Mouse (Mus musculus) midbrain, embryonic 15.5 days (tissue): Measurements from ENCODE around the gene Psme2. TPM values are rescaled to one million over a fixed set of nuclear protein-coding genes. Genes with fewer than 3 reads are reported as not detected.

Experiments used
- ATAC-seq: fragments of 200-750 bp; cut with Nextera tagmentation; replicated peaks from 2 replicates; pipeline ENCODE4 v1.8.0; 2017; ENCODE audit warnings: moderate TSS enrichment
- H3K27ac ChIP-seq: fragments of 300-500 bp; sonication (generic); 2 replicates; pipeline ENCODE4 v1.5.1; 2015; ENCODE audit warnings: mild to moderate bottlenecking, inconsistent platforms
- H3K27me3 ChIP-seq: fragments of 300-500 bp; sonication (generic); replicated peaks from 2 replicates; pipeline ENCODE4 v1.6.1; 2015; ENCODE audit warnings: inconsistent platforms
- H3K36me3 ChIP-seq: fragments of 300-500 bp; sonication (generic); replicated peaks from 2 replicates; pipeline ENCODE4 v1.6.1; 2015; ENCODE audit warnings: inconsistent platforms
- H3K4me1 ChIP-seq: fragments of 300-500 bp; sonication (generic); 2 replicates; pipeline ENCODE4 v1.6.1; 2015; ENCODE audit warnings: inconsistent platforms
- H3K4me2 ChIP-seq: fragments of 300-500 bp; sonication (generic); 2 replicates; pipeline ENCODE4 v1.6.1; 2015; ENCODE audit warnings: inconsistent platforms, mild to moderate bottlenecking, moderate library complexity
- H3K4me3 ChIP-seq: fragments of 300-500 bp; sonication (generic); 2 replicates; pipeline ENCODE4 v1.5.1; 2015; ENCODE audit warnings: mild to moderate bottlenecking, inconsistent platforms
- H3K9ac ChIP-seq: fragments of 300-500 bp; sonication (generic); 2 replicates; pipeline ENCODE4 v1.6.1; 2015; ENCODE audit warnings: mild to moderate bottlenecking, inconsistent platforms
- H3K9me3 ChIP-seq: fragments of 300-500 bp; sonication (generic); 2 replicates; pipeline ENCODE4 v1.6.1; 2016; ENCODE audit warnings: inconsistent platforms
- WGBS: fragments of 180-500 bp; shearing (Covaris S2); methylation state at CpG from one replicate; pipeline ENCODE4 v1.1.7; 2015; ENCODE audit warnings: mixed read lengths; 5-methylcytosine and 5-hydroxymethylcytosine counted together
- polyA plus RNA-seq: library from polyadenylated mRNA; unstranded; fragments of >200 nt; fragmentation: Nextera tagmentation; extraction: Ambion mirVana; gene quantifications from 2 replicates; pipeline ENCODE4 v1.2.1, GENCODE M21; 2015

The Psme2 gene
- polyA plus RNA-seq, 1 experiment from 2014 or later, result 184 TPM

DNA sequence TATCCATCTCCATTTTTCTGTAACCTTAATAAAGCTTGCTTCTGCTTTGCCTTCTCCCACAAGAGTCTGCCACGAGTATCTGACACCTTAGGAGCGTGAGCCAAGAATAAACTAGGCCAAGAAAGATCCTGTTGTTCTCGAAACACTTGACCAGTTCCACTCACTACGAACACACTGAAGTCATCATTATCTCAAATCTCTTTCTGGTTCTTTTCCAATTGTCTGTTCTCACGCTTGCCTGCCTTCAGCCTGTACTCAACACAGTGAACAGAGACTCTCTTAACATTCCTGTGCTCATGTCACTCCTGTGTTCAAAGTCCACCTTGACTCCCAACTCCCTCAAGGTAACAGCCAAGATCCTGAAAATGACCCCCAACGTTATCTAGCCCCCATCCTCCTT, 22.4 kb upstream of the Psme2 start:
- Histone ChIP-seq H3K9me3 (no peaks in the 10 kb centered on the region), H3K9ac (no peak overlapping the region), H3K27me3 (no peaks in the 10 kb centered on the region), H3K4me1 (no peaks in the 10 kb centered on the region), H3K4me2 (no peak overlapping the region), H3K4me3 (no peak overlapping the region), H3K27ac (no peak overlapping the region), H3K36me3 (peaks cover 13% of the 10 kb centered on the region)
- WGBS, result 63% methylated on average over 6 of the region's 6 CpGs
- no peak for ATAC-seq

DNA sequence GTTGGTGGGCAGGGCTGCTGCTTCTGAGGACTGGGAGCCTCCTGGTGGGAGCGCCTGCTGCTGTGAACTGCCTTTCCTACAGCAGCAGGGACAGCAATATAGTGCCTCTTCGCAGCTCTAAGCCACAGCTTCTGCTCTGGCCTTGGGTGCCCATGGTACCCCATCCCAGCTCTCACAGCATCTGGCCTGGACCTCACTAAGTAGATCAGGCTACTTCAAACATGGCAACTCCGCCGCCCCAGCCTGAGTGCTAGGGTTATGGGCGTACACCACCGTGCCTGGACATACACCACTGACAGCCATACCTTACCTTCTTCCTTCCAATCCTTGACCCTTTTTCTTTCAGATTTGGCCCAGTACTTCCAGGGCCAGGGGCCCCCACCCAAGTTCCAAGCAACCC, 17.4 kb upstream of the Psme2 start:
- Histone ChIP-seq H3K9ac (no peak overlapping the region), H3K4me2 (no peak overlapping the region), H3K36me3 (peaks cover 32% of the 10 kb centered on the region), H3K27me3 (no peaks in the 10 kb centered on the region), H3K4me1 (peaks cover 8% of the 10 kb centered on the region), H3K9me3 (no peaks in the 10 kb centered on the region), H3K27ac (no peak overlapping the region), H3K4me3 (no peak overlapping the region)
- ATAC-seq, result no peak
- 98% methylated on average over 6 of the region's 6 CpGs for WGBS

DNA sequence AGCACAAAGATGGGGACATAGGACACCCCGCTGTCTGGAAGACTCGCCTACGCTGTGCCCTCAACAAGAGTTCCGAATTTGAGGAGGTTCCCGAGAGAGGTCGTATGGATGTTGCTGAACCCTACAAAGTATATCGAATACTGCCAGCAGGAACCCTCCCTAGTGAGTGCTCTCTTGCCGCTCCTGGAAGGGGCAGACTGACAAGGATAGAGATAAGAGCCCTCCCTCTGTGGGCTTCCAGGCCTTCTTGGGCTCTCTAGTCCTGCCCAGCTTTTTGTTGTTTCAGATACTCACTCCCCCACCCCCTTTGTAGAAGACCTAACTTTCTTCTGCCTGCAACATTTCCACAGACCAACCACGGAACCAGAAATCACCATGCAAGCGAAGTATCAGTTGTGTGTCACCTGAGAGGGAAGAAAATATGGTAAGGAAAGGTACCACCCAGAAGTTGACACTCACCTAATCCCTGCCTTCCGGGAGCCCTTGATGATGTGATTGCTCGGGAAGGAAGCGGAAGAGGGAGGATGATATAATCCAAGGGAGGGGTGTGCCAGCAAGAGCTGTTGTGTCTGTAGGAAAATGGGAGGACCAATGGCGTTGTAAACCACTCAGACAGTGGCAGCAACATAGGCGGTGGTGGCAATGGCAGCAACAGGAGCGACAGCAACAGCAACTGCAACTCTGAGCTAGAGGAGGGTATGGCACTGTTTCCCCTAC, 15.0 kb upstream of the Psme2 start:
- Histone ChIP-seq H3K27me3 (no peaks in the 10 kb centered on the region), H3K36me3 (peaks cover 49% of the 10 kb centered on the region), H3K9ac (no peak overlapping the region), H3K27ac (no peak overlapping the region), H3K9me3 (no peaks in the 10 kb centered on the region), H3K4me1 (peaks cover 8% of the 10 kb centered on the region), H3K4me3 (no peak overlapping the region), H3K4me2 (no peak overlapping the region)
- ATAC-seq, result no peak
- 94% methylated on average over 16 of the region's 16 CpGs for WGBS

DNA sequence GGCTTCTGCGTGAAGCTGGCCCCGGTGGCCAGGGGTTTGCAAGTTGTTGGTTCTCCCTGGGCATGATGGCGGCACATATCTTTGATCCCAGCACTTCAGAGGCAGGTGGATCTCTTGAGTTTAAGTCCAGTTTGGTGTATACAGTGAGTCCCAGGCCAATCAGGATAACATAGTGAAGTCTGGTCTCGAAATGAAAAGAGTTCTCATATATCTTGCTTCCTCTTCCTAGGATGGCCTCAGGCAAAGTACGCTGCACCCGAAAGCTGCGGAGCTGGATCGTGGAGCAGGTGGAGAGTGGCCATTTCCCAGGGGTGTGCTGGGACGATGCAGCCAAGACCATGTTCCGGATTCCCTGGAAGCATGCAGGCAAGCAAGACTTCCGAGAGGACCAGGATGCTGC, 13.9 kb upstream of the Psme2 start:
- Histone ChIP-seq H3K9me3 (no peaks in the 10 kb centered on the region), H3K27me3 (no peaks in the 10 kb centered on the region), H3K9ac (no peak overlapping the region), H3K27ac (no peak overlapping the region), H3K36me3 (peaks cover 57% of the 10 kb centered on the region), H3K4me3 (no peak overlapping the region), H3K4me2 (no peak overlapping the region), H3K4me1 (peaks cover 8% of the 10 kb centered on the region)
- WGBS, result 94% methylated on average over 11 of the region's 11 CpGs
- no peak for ATAC-seq

DNA sequence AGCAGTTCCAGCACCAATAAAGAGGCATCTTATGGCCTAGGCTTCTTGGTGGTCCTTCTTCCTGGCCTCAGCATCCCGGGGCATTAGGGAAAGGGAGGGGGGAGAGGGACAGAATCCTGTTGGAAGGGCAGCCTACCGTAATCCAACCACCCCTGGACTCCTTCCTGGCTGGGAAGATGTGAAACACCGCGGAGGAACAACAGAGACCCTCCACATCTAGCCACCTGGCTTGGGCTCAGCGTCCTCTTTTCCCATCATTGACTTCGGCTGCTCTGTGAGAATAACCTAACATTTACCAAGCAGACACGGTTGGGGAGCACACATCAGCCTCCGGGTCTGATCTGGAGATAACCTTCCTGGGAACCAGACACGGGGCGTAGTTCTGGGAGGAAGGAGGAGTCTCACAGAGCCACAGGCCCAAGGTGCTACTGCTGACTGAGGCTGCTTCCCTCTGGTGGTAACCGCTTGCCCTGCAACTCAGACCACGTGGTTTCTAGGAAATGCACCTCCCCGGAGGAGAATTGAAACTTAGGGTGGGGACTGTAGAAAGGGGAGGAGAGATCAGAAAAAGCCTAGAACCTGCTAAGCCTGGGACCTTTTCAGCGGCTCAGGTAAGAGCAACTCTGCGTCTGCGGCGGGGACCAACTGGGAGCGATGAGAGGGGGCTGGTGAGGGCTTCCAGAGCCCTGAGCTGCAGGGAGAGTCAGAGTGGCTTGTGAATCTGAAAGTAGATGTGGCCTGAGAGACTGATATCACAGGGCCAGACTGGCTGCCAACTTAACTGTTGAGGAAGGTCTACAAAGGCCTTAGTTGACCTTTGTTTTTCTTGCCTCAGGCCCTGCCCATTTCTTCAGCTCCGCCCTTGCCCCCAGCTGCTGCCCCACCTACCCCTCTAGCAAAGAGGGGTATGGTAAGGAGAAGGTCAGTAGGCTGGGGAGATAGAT, 13.0 kb upstream of the Psme2 start:
- 22% methylated on average over 19 of the region's 19 CpGs for WGBS
- peaks cover 58% of the 10 kb centered on the region for H3K36me3 ChIP-seq

DNA sequence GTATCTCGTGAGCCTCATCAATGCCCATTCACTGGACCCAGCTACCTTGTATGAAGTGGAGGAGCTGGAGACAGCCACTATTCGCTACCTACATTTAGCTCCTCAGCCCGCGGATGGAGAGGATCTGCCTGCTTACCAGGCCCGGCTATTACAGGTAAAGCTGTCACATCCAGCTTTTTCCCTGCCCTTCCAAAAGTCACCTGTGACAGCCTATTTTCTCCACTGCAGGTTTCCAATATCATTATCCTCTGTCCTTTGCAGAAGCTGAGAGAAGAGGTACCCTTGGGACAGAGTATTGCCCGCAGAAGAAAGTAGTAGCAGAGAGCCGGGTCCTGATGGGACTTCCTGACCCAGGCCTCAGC, 12.3 kb upstream of the Psme2 start, which contains the start of gene Irf9:
Gene Irf9 (plus strand): TSS at position 301 of the 362 bp plus-strand sequence.
- H3K9me3 ChIP-seq, result no peaks in the 10 kb centered on the region
- H3K4me3 ChIP-seq, result peak within 1 kb of the TSS; percentile 26
- H3K9ac ChIP-seq, result 0 out of 2 replicates have a peak within 1 kb of the TSS, but pooled peaks have one; percentile 2
- no peaks in the 10 kb centered on the region for H3K27me3 ChIP-seq
- peak within 1 kb of the TSS; percentile 41 for H3K4me2 ChIP-seq
- WGBS, result 87% methylated on average over 7 of the region's 7 CpGs
- ATAC-seq, result no peak; the same call in 1 of the 2 replicates
- 0 out of 2 replicates have a peak within 1 kb of the TSS, but pooled peaks have one; percentile 38 for H3K27ac ChIP-seq
- peaks cover 59% of the 10 kb centered on the region for H3K36me3 ChIP-seq
- H3K4me1 ChIP-seq, result peaks cover 8% of the 10 kb centered on the region

More for the DNA sequence above, 13.0 kb upstream of the Psme2 start:
- Histone ChIP-seq H3K4me1 (peaks cover 8% of the 10 kb centered on the region), H3K9me3 (no peaks in the 10 kb centered on the region), H3K9ac (0 out of 2 replicates have a peak overlapping the region, but pooled peaks have one; percentile 2), H3K27ac (0 out of 2 replicates have a peak overlapping the region, but pooled peaks have one; percentile 38), H3K4me2 (peak overlapping the region; percentile 41), H3K27me3 (no peaks in the 10 kb centered on the region), H3K4me3 (peak overlapping the region; percentile 26)
- ATAC-seq, result peak; percentile 90

- Histone ChIP-seq H3K4me3 (no peak overlapping the region), H3K4me1 (peaks cover 11% of the 10 kb centered on the region), H3K9ac (no peak overlapping the region), H3K27me3 (no peaks in the 10 kb centered on the region), H3K27ac (no peak overlapping the region), H3K9me3 (no peaks in the 10 kb centered on the region), H3K4me2 (no peak overlapping the region), H3K36me3 (peaks cover 70% of the 10 kb centered on the region)
- ATAC-seq, result no peak
- 94% methylated on average over 21 of the region's 21 CpGs for WGBS
These were observed 7.8 kb upstream of the Psme2 start for GRCm38 (mm10) chr14:55598521-55599390.

- H3K27ac ChIP-seq, result no peak overlapping the region
- H3K9me3 ChIP-seq, result no peaks in the 10 kb centered on the region
- WGBS, result 72% methylated on average over 13 of the region's 13 CpGs
- ATAC-seq, result no peak
- peaks cover 54% of the 10 kb centered on the region for H3K36me3 ChIP-seq
- H3K4me1 ChIP-seq, result peaks cover 24% of the 10 kb centered on the region
- H3K4me2 ChIP-seq, result no peak overlapping the region
- no peak overlapping the region for H3K4me3 ChIP-seq
- no peaks in the 10 kb centered on the region for H3K27me3 ChIP-seq
- H3K9ac ChIP-seq, result no peak overlapping the region
These were observed 5.2 kb upstream of the Psme2 start for GRCm38 (mm10) chr14:55596036-55596690.

DNA sequence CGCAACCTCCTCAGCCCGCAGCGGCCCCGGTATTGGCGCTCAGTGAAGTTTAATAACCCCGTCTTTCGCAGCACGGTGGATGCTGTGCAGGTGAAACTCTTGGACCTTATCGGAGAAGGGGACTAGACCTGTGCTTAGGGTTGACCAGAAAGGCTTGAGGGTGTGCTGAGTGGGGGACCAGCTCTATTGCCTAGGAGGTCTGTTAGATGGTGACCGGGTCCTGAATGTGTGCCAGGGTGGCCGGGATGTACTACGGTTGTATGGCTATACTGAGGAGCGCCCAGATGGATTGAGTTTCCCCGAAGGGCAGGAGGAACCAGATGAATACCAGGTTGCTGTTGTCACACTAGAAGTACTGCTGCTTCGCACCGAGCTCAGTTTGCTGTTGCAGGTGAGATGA, 1.3 kb upstream of the Psme2 start:
- whole genome bisulfite sequencing, result 7% methylated on average over 16 of the region's 16 CpGs

GRCm38 (mm10) chr14:55591331-55591891, 498 bp upstream of the Psme2 start, which contains the start of gene Rnf31:
TSS of gene Rnf31 (plus strand) at chr14:55591708.
- Histone ChIP-seq H3K4me2 (peak within 1 kb of the TSS; percentile 96), H3K27me3 (no peaks in the 10 kb centered on the region), H3K27ac (peak within 1 kb of the TSS; percentile 90), H3K4me1 (peaks cover 38% of the 10 kb centered on the region), H3K9ac (peak within 1 kb of the TSS; percentile 91), H3K36me3 (peaks cover 15% of the 10 kb centered on the region; the same call in 1 of the 2 replicates), H3K4me3 (peak within 1 kb of the TSS; percentile 85), H3K9me3 (no peaks in the 10 kb centered on the region)
- under 1% methylated on average over 33 of the region's 33 CpGs for WGBS
- peak; percentile 92 for ATAC-seq

More for the DNA sequence above, 1.3 kb upstream of the Psme2 start:
- H3K9ac ChIP-seq, result peak overlapping the region; percentile 91
- no peaks in the 10 kb centered on the region for H3K9me3 ChIP-seq
- peaks cover 38% of the 10 kb centered on the region for H3K4me1 ChIP-seq
- H3K4me2 ChIP-seq, result peak overlapping the region; percentile 96
- ATAC-seq, result no peak
- H3K36me3 ChIP-seq, result peaks cover 21% of the 10 kb centered on the region
- no peak overlapping the region for H3K27ac ChIP-seq
- H3K4me3 ChIP-seq, result peak overlapping the region; percentile 85
- H3K27me3 ChIP-seq, result no peaks in the 10 kb centered on the region
